Mouse (Mus musculus) lung, adult 2 months (tissue): ENCODE data around the gene Elp5. TPM values are rescaled to one million over a fixed set of nuclear protein-coding genes. Genes with fewer than 3 reads are reported as not detected.
"Not testable (repeated sequence)": the region's sequence is repeated elsewhere in the genome, so short reads cannot be mapped to it uniquely, and the experiment has no call there.

Experiments used
- DNase-seq: peaks from one replicate; pipeline ENCODE4 v3.0.0; 2022
- H3K4me1 ChIP-seq: fragments of 200-500 bp; 2 replicates; pipeline ENCODE4 v1.6.1; 2011; ENCODE audit warnings: low read length; ENCODE audit not compliant: control insufficient read depth, insufficient read depth
- H3K4me3 ChIP-seq: fragments of 200-500 bp; replicated peaks from 2 replicates; pipeline ENCODE3; 2011; ENCODE audit warnings: low read depth, mild to moderate bottlenecking, control low read depth, low read length; ENCODE audit errors: extremely low read depth
- CTCF ChIP-seq: fragments of 200-500 bp; IDR thresholded peaks from 2 replicates; pipeline ENCODE4 v1.5.1; 2011; ENCODE audit warnings: mild to moderate bottlenecking, low read length, control low read depth; ENCODE audit not compliant: insufficient read depth
- POLR2A ChIP-seq: fragments of 200-500 bp; IDR thresholded peaks from 2 replicates; pipeline ENCODE4 v1.6.1; 2011; ENCODE audit warnings: low read depth, mild to moderate bottlenecking, control low read depth, low read length, borderline replicate concordance; ENCODE audit errors: extremely low read depth
- WGBS: fragments of 180-500 bp; shearing (Covaris S2); methylation state at CpG from one replicate; pipeline ENCODE4 v1.1.7; 2018; 5-methylcytosine and 5-hydroxymethylcytosine counted together
- polyA plus RNA-seq: library from polyadenylated mRNA; depleted of rRNA; stranded (reverse); fragments of >200 nt; gene quantifications from 2 replicates; pipeline ENCODE4 v1.2.3, GENCODE M21; 2012

The Elp5 gene
- polyA plus RNA-seq, 1 experiment = 53.8 TPM

- DNase-seq = peak; percentile 81
- Histone ChIP-seq H3K4me1 (peaks cover 3% of the 10 kb centered on the region), H3K4me3 (peak overlapping the region; percentile 40)
- 5% methylated on average over 49 of the region's 49 CpGs for WGBS
- TF ChIP-seq CTCF (no peak), POLR2A (peak; percentile 43; the same call in 1 of the 2 replicates)
Observed at GRCm38 (mm10) chr11:69965271-69966005, 16.9 kb downstream of the Elp5 start.

GRCm38 (mm10) chr11:69964650-69965270 is 17.6 kb downstream of the Elp5 start, which contains the start of gene Cldn7:
TSS of gene Cldn7 (plus strand) at chr11:69964779.
- Histone ChIP-seq H3K4me3 (peak within 1 kb of the TSS; percentile 40), H3K4me1 (peaks cover 3% of the 10 kb centered on the region)
- WGBS = 19% methylated on average over 24 of the region's 24 CpGs
- no peak for TF ChIP-seq POLR2A
- TF ChIP-seq CTCF = no peak
- DNase-seq = no peak

- peaks cover 2% of the 10 kb centered on the region for H3K4me1 ChIP-seq
- no peak overlapping the region for H3K4me3 ChIP-seq
- 21% methylated on average over 5 of the region's 5 CpGs for WGBS
- no peak for DNase-seq
- TF ChIP-seq POLR2A (no peak), CTCF (no peak)
Observed at GRCm38 (mm10) chr11:69961841-69962240, 20.5 kb downstream of the Elp5 start.

- 32% methylated on average over 5 of the region's 5 CpGs for WGBS
- Histone ChIP-seq H3K4me3 (no peak overlapping the region), H3K4me1 (no peaks in the 10 kb centered on the region)
- no peak for TF ChIP-seq POLR2A
- TF ChIP-seq CTCF = 0 out of 2 replicates have a peak, but pooled peaks have one; percentile 12
- no peak for DNase-seq
Observed at GRCm38 (mm10) chr11:69960616-69961015, 21.7 kb downstream of the Elp5 start.

GRCm38 (mm10) chr11:69956218-69956617 is 26.1 kb downstream of the Elp5 start:
- Histone ChIP-seq H3K4me3 (no peak overlapping the region), H3K4me1 (no peaks in the 10 kb centered on the region)
- no peak for DNase-seq
- 72% methylated on average over 1 of the region's 1 CpGs for WGBS
- TF ChIP-seq POLR2A (no peak), CTCF (no peak)

GRCm38 (mm10) chr11:69955618-69956017 is 26.7 kb downstream of the Elp5 start:
- WGBS = 70% methylated on average over 4 of the region's 4 CpGs
- not testable (repeated sequence) for H3K4me3 ChIP-seq, H3K4me1 ChIP-seq, DNase-seq

- 31% methylated on average over 11 of the region's 11 CpGs for WGBS
- DNase-seq = no peak
- TF ChIP-seq CTCF (no peak), POLR2A (no peak)
- Histone ChIP-seq H3K4me3 (no peak overlapping the region), H3K4me1 (peaks cover 4% of the 10 kb centered on the region)
Observed at GRCm38 (mm10) chr11:69953267-69953915, 28.9 kb downstream of the Elp5 start.

GRCm38 (mm10) chr11:69952274-69952673 is 30.0 kb downstream of the Elp5 start:
- no peak overlapping the region for H3K4me3 ChIP-seq
- TF ChIP-seq CTCF = 0 out of 2 replicates have a peak, but pooled peaks have one; percentile 8
- TF ChIP-seq POLR2A = no peak
- H3K4me1 ChIP-seq = peaks cover 7% of the 10 kb centered on the region
- 39% methylated on average over 1 of the region's 1 CpGs for WGBS
- DNase-seq = no peak

GRCm38 (mm10) chr11:69950807-69951459 is 31.4 kb downstream of the Elp5 start:
- no peak for TF ChIP-seq POLR2A
- 0 out of 2 replicates have a peak, but pooled peaks have one; percentile 6 for TF ChIP-seq CTCF
- Histone ChIP-seq H3K4me3 (no peak overlapping the region), H3K4me1 (peaks cover 7% of the 10 kb centered on the region)
- no peak for DNase-seq
- 39% methylated on average over 4 of the region's 4 CpGs for WGBS
